Mouse (Mus musculus): ENCODE results near the gene Hprt. TPM values are rescaled to one million over a fixed set of nuclear protein-coding genes. Genes with fewer than 3 reads are reported as not detected.

The Hprt gene
- polyA plus RNA-seq (2016; fragmentation: Nextera tagmentation; extraction: Ambion mirVana), result 236 and 238 TPM in 2 replicates

GRCm38 (mm10) chrX:52987905-52988783, at the start of gene Hprt:
Hprt (plus strand) TSS chrX:52988137.
- H3K9me3 ChIP-seq (replicated peaks), result no peaks in the 10 kb centered on the region
- peak within 1 kb of the TSS; percentile 90 for H3K9ac ChIP-seq
- 12% methylated on average over 47 of the region's 72 CpGs for WGBS (ENCODE audit: insufficient replicate concordance)
- H3K4me2 ChIP-seq, result peak within 1 kb of the TSS; percentile 69
- peak within 1 kb of the TSS; percentile 76 for H3K4me3 ChIP-seq
- H3K27me3 ChIP-seq (replicated peaks), result no peaks in the 10 kb centered on the region
- H3K36me3 ChIP-seq, result no peaks in the 10 kb centered on the region
- peaks cover 15% of the 10 kb centered on the region; the same call in 1 of the 2 replicates for H3K4me1 ChIP-seq
- H3K27ac ChIP-seq, result peak within 1 kb of the TSS; percentile 93
- ATAC-seq, result peak; percentile 96

GRCm38 (mm10) chrX:52945509-52945908, 42.4 kb upstream of the Hprt start:
- H3K4me1 ChIP-seq, result no peaks in the 10 kb centered on the region
- H3K4me2 ChIP-seq, result no peak overlapping the region
- H3K27ac ChIP-seq, result no peak overlapping the region
- H3K9me3 ChIP-seq (replicated peaks), result no peaks in the 10 kb centered on the region
- H3K36me3 ChIP-seq, result peaks cover 43% of the 10 kb centered on the region
- no peak for ATAC-seq
- no peak overlapping the region for H3K4me3 ChIP-seq
- H3K9ac ChIP-seq, result no peak overlapping the region
- WGBS (ENCODE audit: insufficient replicate concordance), result 79% methylated on average over 5 of the region's 5 CpGs
- no peaks in the 10 kb centered on the region for H3K27me3 ChIP-seq (replicated peaks)

GRCm38 (mm10) chrX:52949713-52950112, 38.2 kb upstream of the Hprt start:
- no peaks in the 10 kb centered on the region for H3K9me3 ChIP-seq (replicated peaks)
- H3K4me3 ChIP-seq, result no peak overlapping the region
- WGBS (ENCODE audit: insufficient replicate concordance), result 53% methylated on average over 2 of the region's 2 CpGs
- H3K27me3 ChIP-seq (replicated peaks), result no peaks in the 10 kb centered on the region
- H3K4me2 ChIP-seq, result no peak overlapping the region
- H3K9ac ChIP-seq, result no peak overlapping the region
- no peaks in the 10 kb centered on the region for H3K4me1 ChIP-seq
- H3K27ac ChIP-seq, result no peak overlapping the region
- ATAC-seq, result no peak
- peaks cover 38% of the 10 kb centered on the region for H3K36me3 ChIP-seq

GRCm38 (mm10) chrX:52956942-52957341, 31.0 kb upstream of the Hprt start:
- Histone ChIP-seq H3K4me3 (no peak overlapping the region), H3K4me1 (peaks cover 19% of the 10 kb centered on the region), H3K9me3 (replicated peaks) (no peaks in the 10 kb centered on the region), H3K36me3 (peaks cover 13% of the 10 kb centered on the region), H3K4me2 (no peak overlapping the region), H3K27me3 (replicated peaks) (no peaks in the 10 kb centered on the region), H3K27ac (no peak overlapping the region), H3K9ac (no peak overlapping the region)
- peak; percentile 55; the same call in 1 of the 2 replicates for ATAC-seq
- WGBS (ENCODE audit: insufficient replicate concordance), result 42% methylated on average over 4 of the region's 4 CpGs

- H3K4me1 ChIP-seq, result peaks cover 30% of the 10 kb centered on the region
- H3K9ac ChIP-seq, result no peak overlapping the region
- no peaks in the 10 kb centered on the region for H3K9me3 ChIP-seq (replicated peaks)
- peak overlapping the region; percentile 16; the same call in 1 of the 2 replicates for H3K4me2 ChIP-seq
- H3K36me3 ChIP-seq, result no peaks in the 10 kb centered on the region
- peak; percentile 10; the same call in 1 of the 2 replicates for ATAC-seq
- 49% methylated on average over 5 of the region's 5 CpGs for WGBS (ENCODE audit: insufficient replicate concordance)
- H3K27me3 ChIP-seq (replicated peaks), result no peaks in the 10 kb centered on the region
- 0 out of 2 replicates have a peak overlapping the region, but pooled peaks have one; percentile 30 for H3K27ac ChIP-seq
- H3K4me3 ChIP-seq, result no peak overlapping the region
Observed at GRCm38 (mm10) chrX:52961559-52962110, 26.3 kb upstream of the Hprt start.

- WGBS (ENCODE audit: insufficient replicate concordance), result 54% methylated on average over 2 of the region's 2 CpGs
- H3K4me3 ChIP-seq, result no peak overlapping the region
- ATAC-seq, result peak; percentile 54; the same call in 1 of the 2 replicates
Observed at GRCm38 (mm10) chrX:52965149-52965548, 22.8 kb upstream of the Hprt start.

GRCm38 (mm10) chrX:52971211-52972006, 16.5 kb upstream of the Hprt start:
- H3K9ac ChIP-seq, result peak overlapping the region; percentile 61
- peak overlapping the region; percentile 94 for H3K27ac ChIP-seq
- no peaks in the 10 kb centered on the region for H3K36me3 ChIP-seq
- peak; percentile 99 for ATAC-seq
- peaks cover 40% of the 10 kb centered on the region for H3K4me1 ChIP-seq
- H3K9me3 ChIP-seq (replicated peaks), result no peaks in the 10 kb centered on the region
- H3K27me3 ChIP-seq (replicated peaks), result no peaks in the 10 kb centered on the region
- 27% methylated on average over 3 of the region's 3 CpGs for WGBS (ENCODE audit: insufficient replicate concordance)
- H3K4me3 ChIP-seq, result peak overlapping the region; percentile 25
- peak overlapping the region; percentile 61 for H3K4me2 ChIP-seq

More at GRCm38 (mm10) chrX:52965149-52965548, 22.8 kb upstream of the Hprt start:
- Histone ChIP-seq H3K27ac (no peak overlapping the region), H3K36me3 (no peaks in the 10 kb centered on the region), H3K9ac (no peak overlapping the region), H3K4me2 (no peak overlapping the region), H3K27me3 (replicated peaks) (no peaks in the 10 kb centered on the region), H3K9me3 (replicated peaks) (no peaks in the 10 kb centered on the region), H3K4me1 (peaks cover 24% of the 10 kb centered on the region)

- H3K4me1 ChIP-seq, result peaks cover 45% of the 10 kb centered on the region
- no peak overlapping the region; the same call in 1 of the 2 replicates for H3K9ac ChIP-seq
- H3K9me3 ChIP-seq (replicated peaks), result no peaks in the 10 kb centered on the region
- no peaks in the 10 kb centered on the region for H3K27me3 ChIP-seq (replicated peaks)
- WGBS (ENCODE audit: insufficient replicate concordance), result 54% methylated on average over 1 of the region's 1 CpGs
- no peaks in the 10 kb centered on the region for H3K36me3 ChIP-seq
- no peak overlapping the region for H3K4me2 ChIP-seq
- H3K4me3 ChIP-seq, result no peak overlapping the region
- no peak for ATAC-seq
- H3K27ac ChIP-seq, result peak overlapping the region; percentile 94
Observed at GRCm38 (mm10) chrX:52972129-52972528, 15.8 kb upstream of the Hprt start.

- Histone ChIP-seq H3K27me3 (replicated peaks) (no peaks in the 10 kb centered on the region), H3K9me3 (replicated peaks) (no peaks in the 10 kb centered on the region), H3K4me3 (no peak overlapping the region), H3K36me3 (no peaks in the 10 kb centered on the region), H3K4me2 (no peak overlapping the region), H3K4me1 (peaks cover 45% of the 10 kb centered on the region), H3K27ac (peak overlapping the region; percentile 94), H3K9ac (no peak overlapping the region)
- 88% methylated on average over 1 of the region's 1 CpGs for WGBS (ENCODE audit: insufficient replicate concordance)
- ATAC-seq, result no peak
Observed at GRCm38 (mm10) chrX:52972680-52973079, 15.3 kb upstream of the Hprt start.

GRCm38 (mm10) chrX:52978576-52978975, 9.4 kb upstream of the Hprt start:
- peak; percentile 80 for ATAC-seq
- no peaks in the 10 kb centered on the region; the same call in 1 of the 2 replicates for H3K27me3 ChIP-seq (replicated peaks)
- WGBS (ENCODE audit: insufficient replicate concordance), result 27% methylated on average over 1 of the region's 1 CpGs

GRCm38 (mm10) chrX:52981378-52981777, 6.6 kb upstream of the Hprt start:
- H3K27ac ChIP-seq, result no peak overlapping the region
- no peaks in the 10 kb centered on the region for H3K36me3 ChIP-seq
- H3K4me2 ChIP-seq, result no peak overlapping the region
- H3K9me3 ChIP-seq (replicated peaks), result no peaks in the 10 kb centered on the region
- WGBS (ENCODE audit: insufficient replicate concordance), result 59% methylated on average over 3 of the region's 3 CpGs
- H3K27me3 ChIP-seq (replicated peaks), result no peaks in the 10 kb centered on the region; the same call in 1 of the 2 replicates
- ATAC-seq, result no peak
- H3K4me3 ChIP-seq, result no peak overlapping the region
- H3K4me1 ChIP-seq, result peaks cover 18% of the 10 kb centered on the region
- H3K9ac ChIP-seq, result no peak overlapping the region

More at GRCm38 (mm10) chrX:52978576-52978975, 9.4 kb upstream of the Hprt start:
- Histone ChIP-seq H3K4me3 (no peak overlapping the region), H3K4me1 (peaks cover 31% of the 10 kb centered on the region), H3K36me3 (no peaks in the 10 kb centered on the region), H3K27ac (no peak overlapping the region), H3K4me2 (no peak overlapping the region), H3K9ac (no peak overlapping the region), H3K9me3 (replicated peaks) (no peaks in the 10 kb centered on the region)
